Mouse (Mus musculus): ENCODE results near the gene Kcns1. TPM values are rescaled to one million over a fixed set of nuclear protein-coding genes. Genes with fewer than 3 reads are reported as not detected.

Kcns1 gene
- total RNA-seq, 2 experiments from 2014 or later = 0.46 to 0.67 TPM

DNA sequence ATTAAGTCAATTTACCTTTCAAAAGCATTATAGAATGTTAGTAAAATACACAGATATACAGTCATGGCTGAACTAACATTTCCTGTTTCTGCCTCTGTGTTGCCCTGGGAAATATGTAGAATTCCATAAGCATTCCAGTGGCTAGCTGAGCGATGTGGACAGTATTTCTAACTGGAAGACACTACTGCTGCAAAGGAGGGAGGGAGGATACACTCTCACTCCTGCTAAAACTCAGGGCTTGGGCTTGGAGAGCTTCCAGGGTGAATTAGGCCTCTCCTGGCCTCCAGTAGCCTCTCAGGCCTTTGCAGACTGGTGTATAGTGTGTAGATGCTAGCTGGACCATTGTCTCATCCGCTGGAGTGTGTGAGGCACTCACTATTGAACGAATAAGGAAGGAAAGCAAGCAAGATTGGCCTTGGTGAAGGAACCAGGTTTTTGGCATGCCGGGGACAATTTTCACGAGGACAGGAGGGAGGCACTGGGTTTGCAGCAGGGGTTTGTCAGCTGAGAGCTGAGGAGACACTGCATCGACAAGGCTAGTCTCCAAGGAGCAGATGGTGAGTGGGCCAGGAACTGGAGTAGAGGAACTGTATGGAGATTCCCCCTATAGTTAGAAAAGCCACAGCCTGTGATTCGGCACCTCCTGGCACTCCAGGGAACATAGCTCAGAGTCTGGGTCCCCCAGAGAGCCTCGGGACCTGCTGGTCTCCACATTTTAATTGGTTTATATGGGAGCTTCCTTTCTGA is 3.9 kb upstream of the Kcns1 start:
- DNase-seq = no peak
- intact Hi-C loops (cut with DNase I) = no loop called here

DNA sequence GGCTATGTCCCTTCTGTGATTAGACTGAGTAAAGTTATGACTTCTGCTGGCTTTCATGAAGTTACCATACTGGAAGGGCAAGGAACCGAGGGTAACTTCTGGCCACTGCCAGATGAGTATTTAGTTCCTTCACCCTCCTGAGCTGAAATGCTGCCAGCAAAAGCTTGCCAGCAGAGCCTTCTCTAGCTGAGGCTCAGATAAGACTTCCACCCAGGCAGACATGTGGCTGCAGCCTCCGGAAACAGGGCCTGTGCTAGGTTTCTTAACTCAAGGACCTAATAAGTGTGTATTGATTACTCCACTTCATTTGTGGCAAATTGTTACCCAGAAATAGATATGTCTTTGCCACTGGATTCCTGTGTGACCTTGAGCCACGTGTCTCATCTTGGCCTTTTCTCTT is 2.5 kb upstream of the Kcns1 start:
- intact Hi-C loops (cut with DNase I) = no loop called here
- no peak for DNase-seq

DNA sequence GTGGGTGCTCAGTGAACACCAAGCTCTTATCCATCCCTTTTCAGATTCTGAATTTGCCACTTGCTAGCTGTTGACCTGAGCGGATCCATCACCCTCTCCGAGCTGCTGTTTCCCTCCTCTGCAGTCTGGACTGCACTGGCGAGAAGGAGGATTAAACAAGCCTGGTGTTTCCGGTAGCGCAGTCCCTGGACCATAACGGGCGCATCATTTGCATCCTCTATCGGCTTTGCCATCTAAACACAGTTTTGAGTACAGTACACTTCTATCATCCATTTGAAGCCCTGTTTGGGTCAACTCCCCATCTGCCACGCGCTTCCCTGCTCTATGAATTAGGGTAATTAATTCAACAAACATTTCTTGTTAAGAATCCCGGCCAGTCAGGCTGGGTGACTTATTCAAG is 587 bp downstream of the Kcns1 start:
- intact Hi-C loops (cut with DNase I) = no loop called here
- DNase-seq = no peak

GRCm38 (mm10) chr2:164168571-164168946 is 2.4 kb downstream of the Kcns1 start:
- DNase-seq = no peak
- intact Hi-C loops (cut with DNase I) = no loop called here

DNA sequence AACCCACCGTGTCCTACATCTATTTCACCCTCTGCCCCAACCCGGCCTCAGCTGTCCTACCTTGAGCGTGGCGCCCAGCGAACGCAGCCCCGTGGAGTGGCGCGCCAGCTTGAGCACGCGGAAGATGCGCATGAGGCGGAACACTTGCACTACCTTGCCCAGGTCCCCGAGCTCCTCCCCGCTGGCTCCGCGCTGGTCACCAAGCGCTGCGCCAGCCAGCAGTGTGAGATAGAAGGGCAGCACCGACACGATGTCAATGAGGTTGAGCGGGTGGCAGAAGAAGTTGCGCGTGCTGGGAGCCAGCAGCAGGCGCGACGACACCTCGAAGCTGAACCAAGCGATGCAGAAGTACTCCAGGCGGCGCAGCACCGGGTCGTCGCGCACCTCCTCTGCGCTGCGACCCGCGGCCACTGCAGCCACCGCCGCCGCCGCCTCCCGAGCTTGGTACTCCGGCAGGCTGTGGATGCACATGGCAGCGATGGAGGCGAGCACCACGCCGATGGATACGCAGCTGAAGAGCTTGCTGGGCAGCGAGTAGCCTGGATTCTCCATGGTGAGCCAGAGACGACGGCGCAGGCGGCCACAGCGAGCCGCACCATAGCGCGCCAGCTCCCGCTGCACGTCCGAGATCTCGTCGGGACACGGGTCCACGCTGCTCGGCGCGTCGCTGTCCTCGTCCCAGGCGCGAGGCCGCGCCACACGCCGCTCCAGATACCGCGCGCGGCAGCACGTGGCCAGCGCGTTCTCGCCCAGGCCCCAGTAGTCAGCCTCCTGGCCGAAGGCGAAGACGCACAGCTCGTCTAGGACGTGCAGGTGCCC is 3.0 kb downstream of the Kcns1 start:
- intact Hi-C loops (cut with DNase I) = no loop called here
- DNase-seq = no peak

- no peak for DNase-seq
- intact Hi-C loops (cut with DNase I) = no loop called here
These were observed 6.0 kb downstream of the Kcns1 start for GRCm38 (mm10) chr2:164164941-164165340.

DNA sequence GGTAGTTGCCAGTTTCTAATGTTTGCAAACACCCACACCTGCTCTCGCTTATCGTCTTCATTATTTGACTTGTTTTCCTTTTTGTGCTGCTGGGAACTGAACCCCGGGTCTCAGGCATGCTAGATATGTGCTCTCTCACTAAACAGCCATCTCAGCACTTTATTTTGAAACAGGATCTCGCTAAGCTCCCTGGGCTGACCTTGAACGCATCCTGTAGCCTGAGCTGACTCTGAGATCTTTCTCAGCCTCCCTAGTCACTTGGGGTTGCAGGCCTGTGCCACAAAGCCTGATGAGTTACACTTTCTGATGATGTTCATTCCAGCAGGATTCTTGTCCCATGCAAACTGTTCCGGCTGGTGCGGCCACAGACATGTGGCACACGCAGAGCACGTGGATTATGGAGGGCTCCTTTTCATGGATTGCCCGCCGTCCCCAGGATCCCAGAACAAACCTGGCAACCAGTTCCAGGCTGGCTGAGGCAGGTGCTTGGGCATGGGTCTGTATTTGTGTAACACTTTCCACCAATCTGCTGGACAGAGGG is 9.3 kb downstream of the Kcns1 start:
- DNase-seq = no peak
- intact Hi-C loops (cut with DNase I) = no loop called here

DNA sequence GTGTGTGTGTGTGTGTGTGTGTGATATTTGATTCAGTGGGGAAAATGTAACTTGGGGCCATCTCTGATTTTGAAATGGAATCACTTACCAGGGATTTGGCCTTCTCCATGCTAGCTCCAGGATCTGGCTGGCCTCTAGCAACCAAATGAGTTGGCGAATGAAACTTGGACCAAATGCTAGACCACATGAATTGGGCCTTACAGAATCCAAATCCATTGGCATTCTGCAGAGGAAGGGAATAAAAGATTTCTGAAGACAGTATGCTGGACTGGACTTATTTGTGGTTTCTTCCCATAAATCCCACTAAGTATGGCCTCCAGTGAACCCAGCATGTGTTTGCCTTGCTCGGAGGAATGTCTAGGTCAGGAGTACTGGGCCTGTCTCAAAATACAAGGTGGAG is 12.1 kb downstream of the Kcns1 start:
- intact Hi-C loops (cut with DNase I) = no loop called here
- DNase-seq = no peak

GRCm38 (mm10) chr2:164156158-164156557 is 14.8 kb downstream of the Kcns1 start:
- intact Hi-C loops (cut with DNase I) = no loop called here
- DNase-seq = no peak

DNA sequence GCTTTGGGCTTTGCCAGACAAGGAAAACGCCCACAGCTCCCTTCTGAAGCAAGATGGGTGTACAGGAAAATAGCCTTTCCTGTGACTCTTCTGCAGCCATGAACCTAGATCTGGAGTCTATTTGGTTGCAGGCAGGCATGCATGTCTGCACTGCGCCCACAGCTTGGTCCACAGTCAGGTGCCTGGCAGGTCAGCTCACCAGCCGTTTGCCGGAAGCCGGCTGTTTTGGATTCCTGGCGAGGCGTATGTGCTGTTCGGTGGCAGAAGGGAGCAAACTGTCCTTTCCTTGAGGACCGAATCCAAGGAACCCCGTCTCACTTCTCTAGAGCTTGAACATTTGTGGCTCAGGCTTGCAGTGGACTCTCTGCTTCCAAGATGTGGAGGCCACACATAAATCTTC is 16.9 kb downstream of the Kcns1 start:
- intact Hi-C loops (cut with DNase I) = no loop called here
- no peak for DNase-seq

DNA sequence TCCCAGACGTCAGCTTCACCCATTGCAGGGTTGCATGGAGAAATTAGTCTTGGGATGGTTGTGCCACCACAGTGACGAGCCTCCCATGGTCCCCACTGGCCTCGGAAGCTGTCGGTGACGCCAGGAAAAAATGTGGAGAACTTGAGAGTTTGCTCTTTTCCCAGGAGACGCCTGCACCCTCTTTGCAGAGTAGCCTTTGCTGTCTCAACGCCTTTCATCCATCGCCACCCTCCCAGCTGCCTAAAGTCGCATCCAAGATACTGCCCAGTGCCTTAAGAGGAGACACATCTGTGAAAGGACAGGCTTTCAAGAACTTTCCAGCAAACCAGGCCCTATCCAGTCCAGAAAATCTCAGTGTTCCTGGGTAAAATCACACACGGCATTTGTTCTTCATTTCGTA is 18.6 kb downstream of the Kcns1 start:
- DNase-seq = no peak
- intact Hi-C loops (cut with DNase I) = no loop called here

GRCm38 (mm10) chr2:164150086-164150760 is 20.7 kb downstream of the Kcns1 start:
- no peak for DNase-seq
- intact Hi-C loops (cut with DNase I) = no loop called here

DNA sequence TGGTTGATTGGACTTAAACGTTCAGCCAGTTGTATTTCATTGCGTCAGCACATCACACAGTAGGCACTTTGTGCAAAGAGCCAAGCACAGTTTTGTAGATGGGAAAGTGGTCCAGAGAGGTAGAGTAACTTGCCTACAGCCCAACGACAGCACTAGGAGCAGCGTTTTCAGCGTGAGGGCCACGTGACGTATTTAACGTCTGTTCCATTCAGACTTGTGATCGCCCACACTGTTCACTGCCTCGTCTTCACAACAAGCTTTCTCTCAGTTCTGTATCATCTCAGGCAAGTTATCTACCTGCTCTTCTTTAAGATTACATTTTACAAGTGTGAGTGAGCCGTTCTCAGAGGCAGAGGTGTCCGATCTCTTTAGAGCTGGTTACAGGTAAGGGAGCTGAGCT is 24.4 kb downstream of the Kcns1 start:
- intact Hi-C loops (cut with DNase I) = no loop called here
- DNase-seq = no peak

DNA sequence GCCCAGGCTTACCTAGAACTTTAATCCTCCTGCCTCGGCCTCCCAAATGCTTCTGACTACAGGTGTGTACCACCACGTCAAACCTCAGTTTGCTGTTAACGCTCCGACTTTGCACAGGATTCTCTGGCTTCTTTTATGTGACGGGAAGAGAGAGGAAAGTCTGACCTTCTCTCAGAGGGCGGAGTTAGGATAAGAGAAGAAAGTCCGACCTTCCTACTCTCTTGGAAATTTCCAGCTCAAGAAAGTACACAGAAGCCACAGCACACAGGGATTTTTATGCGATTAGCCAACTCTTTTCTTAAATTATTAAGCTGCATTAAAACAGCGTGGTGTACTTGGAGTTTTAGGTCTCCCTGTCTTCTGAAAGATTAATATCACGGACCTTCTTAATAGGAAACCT is 26.4 kb downstream of the Kcns1 start:
- intact Hi-C loops (cut with DNase I) = no loop called here
- no peak for DNase-seq

GRCm38 (mm10) chr2:164144025-164144424 is 26.9 kb downstream of the Kcns1 start:
- DNase-seq = no peak
- intact Hi-C loops (cut with DNase I) = no loop called here

DNA sequence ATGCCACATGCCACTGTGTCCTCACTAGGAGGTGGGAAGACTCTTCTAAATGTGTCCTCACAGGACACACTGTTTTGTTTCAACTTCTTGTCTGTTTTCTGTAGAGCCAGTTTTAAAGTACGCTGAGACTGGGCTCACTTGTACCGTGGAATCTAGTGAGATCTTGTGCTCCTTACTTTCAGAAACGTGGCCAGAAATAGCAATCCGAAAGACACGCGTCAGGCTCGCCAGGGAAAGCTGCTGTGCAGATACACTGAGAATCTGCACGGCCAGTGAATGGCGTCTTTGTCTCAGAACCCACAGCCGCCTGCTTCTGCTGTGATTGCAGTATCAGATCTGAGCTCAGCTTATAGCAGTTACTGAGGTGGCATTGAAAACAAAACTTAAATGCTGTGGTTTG is 28.9 kb downstream of the Kcns1 start:
- intact Hi-C loops (cut with DNase I) = no loop called here
- DNase-seq = no peak

DNA sequence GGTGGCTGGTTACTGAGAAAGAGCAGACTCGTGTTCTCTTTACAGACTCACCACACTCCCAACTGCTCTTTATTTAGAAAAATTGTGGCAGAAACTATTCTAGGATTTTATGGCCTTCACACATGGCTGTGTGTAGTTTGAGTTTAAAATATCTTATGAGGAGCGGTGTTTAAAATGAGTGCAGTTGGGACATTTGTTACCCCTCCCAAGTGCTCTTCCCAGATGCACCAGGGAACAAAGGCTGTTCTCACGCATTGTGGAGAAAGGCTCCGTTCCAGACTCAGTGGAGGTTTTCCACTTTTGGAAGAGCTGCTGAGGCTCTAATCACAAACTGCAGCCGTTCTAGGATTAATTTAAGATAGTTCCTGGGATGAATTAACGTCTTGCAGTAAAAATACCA is 33.2 kb downstream of the Kcns1 start:
- intact Hi-C loops (cut with DNase I) = loop anchor here (2.0 kb wide), 1 partner anchor 43 kb away; no protein-coding TSS in a partner anchor

GRCm38 (mm10) chr2:164136393-164136792 is 34.5 kb downstream of the Kcns1 start:
- DNase-seq = no peak
- intact Hi-C loops (cut with DNase I) = loop anchor here (2.0 kb wide), 1 partner anchor 44 kb away; no protein-coding TSS in a partner anchor

More for the DNA sequence above, 33.2 kb downstream of the Kcns1 start:
- no peak for DNase-seq

DNA sequence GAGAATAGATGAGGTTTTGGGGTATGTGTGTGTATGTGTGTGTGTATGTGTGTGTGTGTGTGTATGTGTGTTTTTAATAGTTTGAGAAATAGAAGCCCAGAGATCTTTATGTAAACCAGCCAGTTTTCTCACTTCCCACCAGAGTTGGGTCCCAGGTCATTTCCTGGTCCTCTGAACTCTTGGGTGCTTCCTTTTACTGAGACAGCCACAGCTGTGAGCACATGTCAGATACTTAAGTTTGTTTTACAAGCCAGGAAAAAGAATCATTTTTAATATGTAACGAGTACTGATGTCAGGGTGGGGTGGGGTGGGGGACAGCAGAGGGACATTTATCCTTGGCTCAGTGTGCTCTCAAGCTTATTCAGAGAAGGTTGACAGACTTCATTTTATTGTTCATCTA is 35.5 kb downstream of the Kcns1 start:
- no peak for DNase-seq
- intact Hi-C loops (cut with DNase I) = loop anchor here (2.0 kb wide), 1 partner anchor 53 kb away; no protein-coding TSS in a partner anchor

- DNase-seq = no peak
- intact Hi-C loops (cut with DNase I) = loop anchor here (2.0 to 5.0 kb wide), 2 partner anchors 54 to 218 kb away; no protein-coding TSS in a partner anchor
These were observed 36.4 kb downstream of the Kcns1 start for GRCm38 (mm10) chr2:164134563-164134962.

DNA sequence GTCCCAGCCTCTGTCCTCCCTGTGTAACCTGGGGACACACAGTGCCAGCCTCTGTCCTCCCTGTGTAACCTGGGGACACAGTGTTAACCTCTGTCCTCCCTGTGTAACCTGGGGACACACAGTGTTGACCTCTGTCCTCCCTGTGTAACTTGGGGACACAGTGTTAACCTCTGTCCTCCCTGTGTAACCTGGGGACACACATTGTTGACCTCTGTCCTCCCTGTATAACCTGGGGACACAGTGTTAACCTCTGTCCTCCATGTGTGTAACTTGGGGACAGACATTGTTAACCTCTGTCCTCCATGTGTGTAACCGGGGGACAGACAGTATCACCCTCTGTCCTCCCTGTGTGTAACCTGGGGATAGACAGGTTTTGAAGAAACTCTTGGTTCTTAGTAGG is 39.3 kb downstream of the Kcns1 start:
- intact Hi-C loops (cut with DNase I) = loop anchor here (5.0 kb wide), 1 partner anchor 221 kb away; no protein-coding TSS in a partner anchor
- DNase-seq = no peak

All from gastrocnemius, postnatal 36 days (tissue).